Mouse (Mus musculus) brain, embryonic 14.5 days (tissue): ENCODE results near the gene Slc30a5.
"Not testable (repeated sequence)": the region's sequence is repeated elsewhere in the genome, so short reads cannot be mapped to it uniquely, and the experiment has no call there.

Experiments used
- CTCF ChIP-seq: fragments of 200-500 bp; IDR thresholded peaks from 2 replicates; pipeline ENCODE4 v1.5.1; 2012; ENCODE audit warnings: inconsistent platforms, mild to moderate bottlenecking, moderate library complexity, borderline replicate concordance; ENCODE audit not compliant: insufficient read depth, insufficient read length; ENCODE audit errors: extremely low read depth
- POLR2A ChIP-seq: fragments of 200-500 bp; IDR thresholded peaks from 2 replicates; pipeline ENCODE4 v1.6.1; 2012; ENCODE audit warnings: mild to moderate bottlenecking, inconsistent platforms, borderline replicate concordance; ENCODE audit not compliant: poor library complexity, insufficient read depth, insufficient read length, severe bottlenecking; ENCODE audit errors: extremely low read depth

GRCm38 (mm10) chr13:100788057-100788456, 45.2 kb downstream of the Slc30a5 start:
- not testable (repeated sequence) for TF ChIP-seq CTCF, POLR2A
